Mouse (Mus musculus) hindbrain, embryonic 13.5 days (tissue): ENCODE results near the gene Erbb2. TPM values are rescaled to one million over a fixed set of nuclear protein-coding genes. Genes with fewer than 3 reads are reported as not detected.
"Not testable (repeated sequence)": the region's sequence is repeated elsewhere in the genome, so short reads cannot be mapped to it uniquely, and the experiment has no call there.

ENCODE experiments used
- ATAC-seq: fragments of 200-750 bp; cut with Nextera tagmentation; 2 replicates; pipeline ENCODE4 v1.8.0; 2017; ENCODE audit warnings: moderate TSS enrichment; ENCODE audit not compliant: low FRiP score
- H3K27ac ChIP-seq: fragments of 300-500 bp; sonication (generic); 2 replicates; pipeline ENCODE4 v1.5.1; 2015; ENCODE audit warnings: inconsistent platforms, mild to moderate bottlenecking, moderate library complexity
- H3K27me3 ChIP-seq: fragments of 300-500 bp; sonication (generic); 2 replicates; pipeline ENCODE4 v1.6.1; 2015; ENCODE audit warnings: mild to moderate bottlenecking, inconsistent platforms
- H3K36me3 ChIP-seq: fragments of 300-500 bp; sonication (generic); 2 replicates; pipeline ENCODE4 v1.6.1; 2015; ENCODE audit warnings: mild to moderate bottlenecking, inconsistent platforms
- H3K4me1 ChIP-seq: fragments of 300-500 bp; sonication (generic); replicated peaks from 2 replicates; pipeline ENCODE4 v1.6.1; 2015; ENCODE audit warnings: inconsistent platforms
- H3K4me2 ChIP-seq: fragments of 300-500 bp; sonication (generic); 2 replicates; pipeline ENCODE4 v1.6.1; 2015; ENCODE audit warnings: inconsistent platforms, mild to moderate bottlenecking, moderate library complexity
- H3K4me3 ChIP-seq: fragments of 300-500 bp; sonication (generic); 2 replicates; pipeline ENCODE4 v1.5.1; 2015; ENCODE audit warnings: mild to moderate bottlenecking, inconsistent platforms
- H3K9ac ChIP-seq: fragments of 300-500 bp; sonication (generic); 2 replicates; pipeline ENCODE4 v1.6.1; 2015; ENCODE audit warnings: mild to moderate bottlenecking, inconsistent platforms
- H3K9me3 ChIP-seq: fragments of 300-500 bp; sonication (generic); 2 replicates; pipeline ENCODE4 v1.6.1; 2016; ENCODE audit warnings: inconsistent platforms
- WGBS: fragments of 180-500 bp; shearing (Covaris S2); methylation state at CpG from one replicate; pipeline ENCODE4 v1.1.7; 2015; 5-methylcytosine and 5-hydroxymethylcytosine counted together
- polyA plus RNA-seq: library from polyadenylated mRNA; unstranded; fragments of >200 nt; fragmentation: Nextera tagmentation; extraction: Ambion mirVana; gene quantifications from 2 replicates; pipeline ENCODE4 v1.2.1, GENCODE M21; 2015

The Erbb2 gene
- polyA plus RNA-seq, 1 experiment from 2014 or later = 9.9 TPM

GRCm38 (mm10) chr11:98376756-98377155, 35.5 kb upstream of the Erbb2 start:
- H3K4me3 ChIP-seq = no peak overlapping the region
- H3K9me3 ChIP-seq = no peaks in the 10 kb centered on the region
- H3K27ac ChIP-seq = no peak overlapping the region
- H3K4me1 ChIP-seq = peaks cover 23% of the 10 kb centered on the region
- H3K9ac ChIP-seq = no peak overlapping the region
- H3K27me3 ChIP-seq = no peaks in the 10 kb centered on the region
- peaks cover 75% of the 10 kb centered on the region for H3K36me3 ChIP-seq
- 68% methylated on average over 5 of the region's 5 CpGs for WGBS
- no peak for ATAC-seq
- no peak overlapping the region for H3K4me2 ChIP-seq

DNA sequence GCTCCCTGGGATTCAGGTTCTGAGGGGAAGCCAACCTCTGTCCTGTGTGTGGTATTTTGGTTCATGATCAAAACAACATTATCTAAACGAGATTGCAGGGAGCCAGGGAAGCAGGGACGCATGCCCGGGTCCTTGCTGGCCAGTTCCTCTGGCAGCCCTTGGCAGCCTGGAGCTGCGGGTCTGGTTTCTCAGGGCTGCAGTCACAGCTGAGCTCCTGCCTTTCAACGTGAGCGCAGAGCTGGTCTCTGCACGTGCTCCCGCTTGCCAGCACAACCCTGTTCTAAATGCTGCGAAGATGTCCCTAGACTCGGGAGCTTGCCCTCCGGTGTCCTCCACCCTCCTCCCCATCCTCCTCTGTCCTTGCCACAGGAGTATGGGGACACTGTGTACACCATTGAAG, 34.5 kb upstream of the Erbb2 start:
- no peaks in the 10 kb centered on the region for H3K9me3 ChIP-seq
- no peak overlapping the region for H3K4me2 ChIP-seq
- no peak for ATAC-seq
- no peak overlapping the region for H3K27ac ChIP-seq
- peaks cover 76% of the 10 kb centered on the region for H3K36me3 ChIP-seq
- H3K4me3 ChIP-seq = no peak overlapping the region
- no peak overlapping the region for H3K9ac ChIP-seq
- H3K4me1 ChIP-seq = peaks cover 14% of the 10 kb centered on the region
- no peaks in the 10 kb centered on the region for H3K27me3 ChIP-seq
- WGBS = 78% methylated on average over 11 of the region's 11 CpGs

DNA sequence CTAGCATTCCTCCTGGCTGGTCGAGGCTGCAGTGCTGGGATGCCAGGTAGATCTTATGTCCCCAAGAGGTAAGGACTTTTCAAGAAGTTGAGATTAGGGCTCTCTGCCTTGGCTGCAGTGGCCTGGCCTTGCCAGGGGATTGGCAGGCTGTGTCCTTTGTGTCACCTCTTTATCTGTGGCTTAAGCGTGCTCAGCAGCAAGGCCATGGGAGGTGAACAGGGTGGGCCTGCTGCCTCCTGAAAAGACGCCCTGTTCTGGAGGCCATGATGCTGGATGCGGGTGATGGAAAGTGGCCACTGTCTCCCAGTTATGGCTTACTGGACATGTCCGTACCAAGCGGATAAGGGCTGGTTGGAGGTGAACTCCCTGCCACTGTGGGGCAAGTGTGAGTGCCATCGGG, 32.9 kb upstream of the Erbb2 start:
- peaks cover 7% of the 10 kb centered on the region for H3K4me1 ChIP-seq
- H3K36me3 ChIP-seq = peaks cover 70% of the 10 kb centered on the region
- WGBS = 93% methylated on average over 7 of the region's 7 CpGs

DNA sequence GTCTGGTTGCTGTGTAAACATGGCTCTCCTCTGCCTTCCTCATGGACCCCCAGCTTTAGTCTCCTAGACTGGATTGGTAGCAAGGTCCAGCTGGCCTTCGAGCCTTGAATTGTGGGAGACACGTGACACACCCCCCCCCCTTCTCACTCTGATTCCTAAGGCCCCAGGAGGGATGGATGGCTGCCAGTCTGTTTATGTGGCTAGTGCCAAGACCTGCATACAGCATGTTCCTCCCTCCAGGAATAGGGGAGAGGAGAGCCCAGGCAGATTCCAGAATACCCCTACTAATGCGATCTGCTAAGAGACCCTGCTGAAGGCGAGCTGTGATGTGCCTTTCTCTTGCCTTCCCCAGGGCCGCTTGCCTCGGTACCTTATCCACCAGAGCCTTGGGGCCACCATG, 32.2 kb upstream of the Erbb2 start:
- Histone ChIP-seq H3K9ac (no peak overlapping the region), H3K4me2 (no peak overlapping the region), H3K4me3 (no peak overlapping the region), H3K27me3 (peaks cover 18% of the 10 kb centered on the region), H3K27ac (peak overlapping the region; percentile 9; the same call in 1 of the 2 replicates), H3K4me1 (0 out of 2 replicates have a peak, but pooled peaks cover 1% of the 10 kb centered on the region), H3K36me3 (peaks cover 63% of the 10 kb centered on the region), H3K9me3 (no peaks in the 10 kb centered on the region)
- WGBS = 78% methylated on average over 6 of the region's 6 CpGs
- no peak for ATAC-seq

More for the DNA sequence above, 32.9 kb upstream of the Erbb2 start:
- Histone ChIP-seq H3K27me3 (peaks cover 11% of the 10 kb centered on the region; the same call in 1 of the 2 replicates), H3K4me2 (no peak overlapping the region), H3K27ac (0 out of 2 replicates have a peak overlapping the region, but pooled peaks have one; percentile 9), H3K4me3 (no peak overlapping the region), H3K9ac (no peak overlapping the region), H3K9me3 (no peaks in the 10 kb centered on the region)
- ATAC-seq = no peak

DNA sequence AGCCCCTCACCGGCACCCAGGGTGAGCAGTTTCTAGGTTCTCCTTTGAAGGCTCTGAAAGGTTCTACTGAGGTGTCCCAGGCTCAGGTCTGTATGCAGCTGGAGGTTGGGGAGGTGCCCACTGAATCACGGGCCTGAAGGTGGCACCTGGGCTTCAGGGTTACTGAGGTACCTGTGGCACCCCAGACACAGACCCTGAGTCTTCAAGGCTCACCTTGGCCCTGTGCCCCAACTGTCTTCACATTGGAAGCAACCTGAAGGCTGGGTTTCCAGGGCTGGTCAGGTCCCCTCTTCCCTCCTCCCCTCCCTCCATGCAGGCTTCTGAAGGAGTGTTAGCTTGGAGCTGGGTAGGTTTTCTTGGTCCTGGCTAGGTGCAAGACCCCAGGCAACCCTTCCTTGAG, 30.6 kb upstream of the Erbb2 start:
- H3K4me3 ChIP-seq = no peak overlapping the region
- no peak overlapping the region for H3K9ac ChIP-seq
- no peaks in the 10 kb centered on the region for H3K9me3 ChIP-seq
- H3K27ac ChIP-seq = no peak overlapping the region
- peaks cover 34% of the 10 kb centered on the region for H3K27me3 ChIP-seq
- H3K36me3 ChIP-seq = peaks cover 47% of the 10 kb centered on the region
- peaks cover 4% of the 10 kb centered on the region for H3K4me1 ChIP-seq
- no peak for ATAC-seq
- WGBS = 95% methylated on average over 2 of the region's 2 CpGs
- no peak overlapping the region for H3K4me2 ChIP-seq

DNA sequence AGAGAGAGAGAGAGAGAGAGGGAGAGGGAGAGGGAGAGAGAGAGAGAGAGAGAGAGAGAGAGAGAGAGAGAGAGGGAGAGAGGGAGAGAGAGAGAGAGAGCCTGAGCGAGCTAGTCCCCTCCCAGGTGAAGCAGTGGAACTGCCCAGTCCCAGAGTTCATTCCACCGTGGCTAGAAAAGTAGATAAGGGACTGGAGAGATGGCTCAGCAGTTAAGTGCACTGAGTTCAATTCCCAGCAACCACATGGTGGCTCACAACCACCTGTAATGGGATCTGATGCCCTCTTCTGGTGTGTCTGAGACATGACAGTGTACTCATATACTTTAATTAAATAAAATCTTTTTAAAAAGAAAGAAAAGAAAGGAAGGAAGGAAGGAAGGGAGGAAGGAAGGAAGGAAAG, 29.9 kb upstream of the Erbb2 start:
- not testable (repeated sequence) for H3K9me3 ChIP-seq, H3K9ac ChIP-seq, H3K27ac ChIP-seq, H3K4me3 ChIP-seq, ATAC-seq, H3K4me2 ChIP-seq
- peaks cover 41% of the 10 kb centered on the region for H3K27me3 ChIP-seq
- WGBS = 60% methylated on average over 2 of the region's 2 CpGs
- peaks cover 40% of the 10 kb centered on the region for H3K36me3 ChIP-seq
- H3K4me1 ChIP-seq = peaks cover 12% of the 10 kb centered on the region

DNA sequence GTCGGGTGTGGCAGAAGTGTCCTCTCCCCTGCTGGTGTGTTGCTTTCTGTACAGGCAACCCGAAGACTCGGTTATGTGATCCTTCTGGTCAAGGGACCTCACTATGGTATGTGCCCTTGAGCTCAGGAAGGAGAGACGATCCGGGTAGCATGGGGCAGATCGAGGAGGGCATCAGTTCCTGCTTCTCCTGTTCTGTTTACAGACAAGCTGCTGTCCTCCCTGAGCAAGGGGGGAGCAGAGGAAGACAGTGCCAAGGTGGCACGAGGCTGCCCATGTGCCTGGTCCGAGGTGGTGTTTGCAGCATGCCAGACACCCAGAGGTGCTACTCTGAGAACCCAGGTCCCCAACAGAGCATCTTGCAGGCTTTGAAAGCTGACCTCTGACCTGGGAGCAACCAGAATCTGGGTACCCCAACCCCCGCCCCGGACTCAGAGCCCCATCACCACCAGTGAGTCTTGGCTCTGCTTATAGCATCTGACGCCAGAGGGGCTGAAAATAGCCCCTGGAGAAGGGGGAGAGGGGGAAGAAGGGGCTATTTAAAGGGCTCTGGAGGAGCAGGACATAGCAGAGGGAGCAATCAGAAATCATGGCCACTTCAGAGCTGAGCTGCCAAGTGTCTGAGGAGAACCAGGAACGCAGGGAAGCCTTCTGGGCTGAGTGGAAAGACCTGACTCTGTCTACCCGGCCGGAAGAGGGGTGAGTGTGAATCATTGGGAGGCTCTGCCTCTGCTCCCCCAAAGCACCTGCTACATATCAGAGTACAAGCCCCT, 28.8 kb upstream of the Erbb2 start, which contains the start of gene Tcap:
Tcap (plus strand) TSS at position 551 of the 770 bp plus-strand sequence.
- H3K27me3 ChIP-seq = peaks cover 52% of the 10 kb centered on the region
- H3K36me3 ChIP-seq = peaks cover 29% of the 10 kb centered on the region
- no peak within 1 kb of the TSS for H3K4me3 ChIP-seq
- ATAC-seq = no peak
- 69% methylated on average over 14 of the region's 14 CpGs for WGBS
- peak within 1 kb of the TSS; percentile 39; the same call in 1 of the 2 replicates for H3K9ac ChIP-seq
- no peak within 1 kb of the TSS for H3K27ac ChIP-seq
- no peaks in the 10 kb centered on the region for H3K9me3 ChIP-seq
- H3K4me1 ChIP-seq = peaks cover 18% of the 10 kb centered on the region
- H3K4me2 ChIP-seq = no peak within 1 kb of the TSS

DNA sequence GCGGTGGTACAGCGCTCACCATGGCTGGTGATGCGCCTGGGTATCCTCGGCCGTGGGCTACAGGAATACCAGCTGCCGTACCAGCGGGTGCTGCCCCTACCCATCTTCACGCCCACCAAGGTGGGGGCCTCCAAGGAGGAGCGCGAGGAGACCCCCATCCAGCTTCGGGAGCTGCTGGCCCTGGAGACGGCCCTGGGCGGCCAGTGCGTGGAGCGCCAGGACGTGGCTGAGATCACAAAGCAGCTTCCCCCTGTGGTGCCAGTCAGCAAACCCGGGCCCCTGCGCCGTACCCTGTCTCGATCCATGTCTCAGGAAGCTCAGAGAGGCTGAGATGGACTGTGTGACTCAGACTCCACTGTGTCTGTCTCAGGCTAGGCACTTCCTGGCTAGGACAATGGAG, 28.1 kb upstream of the Erbb2 start:
- peak overlapping the region; percentile 39; the same call in 1 of the 2 replicates for H3K9ac ChIP-seq
- H3K4me1 ChIP-seq = peaks cover 19% of the 10 kb centered on the region
- 71% methylated on average over 20 of the region's 20 CpGs for WGBS
- no peaks in the 10 kb centered on the region for H3K9me3 ChIP-seq
- H3K4me2 ChIP-seq = no peak overlapping the region
- peaks cover 22% of the 10 kb centered on the region for H3K36me3 ChIP-seq
- peaks cover 59% of the 10 kb centered on the region for H3K27me3 ChIP-seq
- no peak overlapping the region for H3K27ac ChIP-seq
- ATAC-seq = no peak
- no peak overlapping the region for H3K4me3 ChIP-seq

GRCm38 (mm10) chr11:98384721-98385637, 27.3 kb upstream of the Erbb2 start:
- no peak for ATAC-seq
- peaks cover 19% of the 10 kb centered on the region for H3K4me1 ChIP-seq
- peaks cover 62% of the 10 kb centered on the region for H3K27me3 ChIP-seq
- peak overlapping the region; percentile 24; the same call in 1 of the 2 replicates for H3K9ac ChIP-seq
- peaks cover 14% of the 10 kb centered on the region for H3K36me3 ChIP-seq
- no peaks in the 10 kb centered on the region for H3K9me3 ChIP-seq
- 57% methylated on average over 8 of the region's 8 CpGs for WGBS
- no peak overlapping the region for H3K4me2 ChIP-seq
- H3K27ac ChIP-seq = no peak overlapping the region
- H3K4me3 ChIP-seq = no peak overlapping the region

DNA sequence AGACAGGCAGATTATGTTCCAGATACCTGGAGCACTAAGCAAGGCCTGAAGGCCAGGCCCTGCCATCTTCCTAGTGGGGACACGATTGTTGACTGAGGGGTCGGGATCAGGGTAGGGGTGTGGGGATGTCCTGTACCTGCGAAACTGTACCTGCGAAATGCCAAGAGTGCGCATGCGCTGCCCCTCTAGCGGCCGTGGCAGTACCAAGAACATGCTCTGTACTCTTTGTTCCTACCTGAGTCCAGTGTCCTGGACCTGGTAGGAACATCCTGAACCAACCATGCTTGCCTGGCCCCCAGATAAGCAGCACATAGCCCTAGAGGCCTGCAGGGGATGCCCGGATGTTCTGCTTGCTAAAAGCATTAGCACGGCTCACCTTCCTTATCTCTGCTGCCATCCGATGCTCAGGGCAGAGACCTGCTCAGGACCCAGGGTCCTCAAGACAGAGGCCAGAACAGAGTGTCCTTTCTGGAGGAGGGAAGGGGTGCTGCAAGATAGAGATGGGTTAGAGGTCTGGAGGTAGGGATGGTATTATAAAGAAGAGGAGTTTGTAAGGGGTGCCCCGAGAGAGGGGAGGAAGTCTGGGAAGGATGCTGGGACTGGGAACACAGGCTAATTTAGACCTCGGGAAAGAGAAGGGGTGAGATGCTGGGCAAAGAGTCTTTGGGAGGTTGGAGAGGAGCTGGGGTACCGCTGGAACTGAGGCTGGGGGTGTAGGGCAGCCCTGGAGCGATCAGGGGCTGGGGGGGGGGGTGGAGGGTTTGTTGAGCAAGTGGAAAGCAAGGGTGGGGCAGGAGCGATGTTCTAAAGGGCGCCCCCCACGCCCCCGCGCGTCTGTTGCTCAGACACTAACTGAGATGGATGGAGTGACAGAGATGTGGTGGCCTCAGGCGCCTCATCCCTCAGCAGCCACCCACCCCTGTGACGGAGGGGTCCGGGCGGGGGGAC, 26.4 kb upstream of the Erbb2 start, which contains the start of gene Pnmt:
Pnmt (plus strand) TSS at position 813 of the 948 bp plus-strand sequence.
- H3K27me3 ChIP-seq = peaks cover 72% of the 10 kb centered on the region
- WGBS = 59% methylated on average over 22 of the region's 25 CpGs
- H3K9ac ChIP-seq = peak within 1 kb of the TSS; percentile 46; the same call in 1 of the 2 replicates

GRCm38 (mm10) chr11:98386596-98386995, 25.7 kb upstream of the Erbb2 start:
- ATAC-seq = no peak
- 22% methylated on average over 24 of the region's 24 CpGs for WGBS
- Histone ChIP-seq H3K27me3 (peaks cover 79% of the 10 kb centered on the region), H3K27ac (no peak overlapping the region), H3K4me2 (peak overlapping the region; percentile 29), H3K9ac (0 out of 2 replicates have a peak overlapping the region, but pooled peaks have one; percentile 43), H3K9me3 (no peaks in the 10 kb centered on the region), H3K36me3 (0 out of 2 replicates have a peak, but pooled peaks cover 2% of the 10 kb centered on the region), H3K4me3 (peak overlapping the region; percentile 21), H3K4me1 (peaks cover 19% of the 10 kb centered on the region)

More for the DNA sequence above, 26.4 kb upstream of the Erbb2 start, which contains the start of gene Pnmt:
- no peaks in the 10 kb centered on the region for H3K9me3 ChIP-seq
- peaks cover 5% of the 10 kb centered on the region for H3K36me3 ChIP-seq
- H3K4me1 ChIP-seq = peaks cover 19% of the 10 kb centered on the region
- ATAC-seq = no peak
- H3K27ac ChIP-seq = no peak within 1 kb of the TSS
- peak within 1 kb of the TSS; percentile 21 for H3K4me3 ChIP-seq
- peak within 1 kb of the TSS; percentile 29 for H3K4me2 ChIP-seq
